Mouse (Mus musculus) B cell, adult 2 months (primary cell): Measurements from ENCODE around the gene Tgfb1i1.
A peak's percentile ranks its signal among the peaks of the same experiment; 100 is the strongest.

Experiments used
- DNase-seq, 2 experiments: peaks; one replicate each; pipeline ENCODE4 v3.0.0; 2022

Tgfb1i1 gene

DNA sequence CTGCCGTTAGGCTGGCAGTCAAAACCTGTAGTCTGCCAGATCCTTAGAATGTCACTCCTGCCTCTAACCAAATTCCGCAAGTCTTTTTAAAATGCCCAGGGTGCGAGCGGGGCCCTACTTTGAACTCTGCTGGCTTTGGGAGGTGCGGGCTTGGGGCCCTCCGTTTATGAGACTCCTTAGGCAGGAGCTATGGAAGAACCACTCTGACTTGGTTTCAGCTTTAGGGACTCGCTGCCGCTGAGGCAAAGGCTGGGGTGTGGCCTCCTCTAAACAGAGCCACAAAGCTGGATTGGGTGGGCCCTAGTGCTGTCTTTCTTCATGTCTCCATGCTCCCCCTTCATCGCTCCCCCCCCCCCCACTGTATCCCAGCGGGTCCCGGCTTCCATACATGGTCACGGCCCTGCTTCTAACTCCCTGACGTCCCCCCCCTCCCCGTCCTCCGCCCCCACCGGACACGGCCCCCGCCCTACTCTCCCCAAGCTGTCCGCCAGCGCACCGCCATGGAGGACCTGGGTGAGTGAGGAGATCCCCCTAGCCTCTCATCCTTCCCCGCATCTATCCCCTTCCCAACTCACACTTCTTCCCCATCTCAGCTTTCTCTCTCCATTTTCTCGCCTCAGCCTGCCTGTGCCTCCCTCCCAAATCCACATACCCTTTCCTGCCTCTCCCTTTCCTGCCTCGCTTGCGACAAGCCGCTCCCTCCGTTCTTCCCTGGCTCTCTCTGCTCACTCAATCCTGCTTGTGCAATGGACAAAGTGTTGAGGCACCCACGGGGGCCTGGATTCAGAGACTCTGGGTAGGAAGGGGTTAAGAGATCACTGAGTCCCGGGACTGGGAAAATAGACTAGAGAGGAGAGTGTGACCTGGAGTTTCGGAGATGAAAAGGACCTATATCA, at the start of gene Tgfb1i1:
TSS of gene Tgfb1i1 (plus strand) at position 317 of the 896 bp plus-strand sequence.
- DNase-seq, result no peak

DNA sequence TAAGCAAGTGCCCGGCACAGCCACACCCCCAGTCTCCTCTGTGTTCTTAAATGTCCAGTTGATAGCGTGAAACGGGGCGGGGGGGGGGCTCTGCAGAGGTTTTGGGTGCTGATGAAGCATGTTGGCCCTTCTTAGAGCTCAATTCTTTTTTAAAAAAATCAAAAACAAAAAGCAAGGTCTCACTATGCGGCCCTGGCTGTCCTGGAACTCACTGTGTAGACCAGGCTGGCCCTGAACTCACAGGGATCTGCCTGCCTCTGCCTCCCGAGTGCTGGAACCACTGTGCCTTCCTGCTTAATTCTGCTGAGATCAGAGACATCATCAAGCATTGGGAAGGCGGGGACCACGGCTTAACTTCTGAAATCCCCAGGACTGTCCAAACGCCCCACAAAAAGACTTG, 45.0 kb upstream of the Tgfb1i1 start:
- DNase-seq, result no peak

DNA sequence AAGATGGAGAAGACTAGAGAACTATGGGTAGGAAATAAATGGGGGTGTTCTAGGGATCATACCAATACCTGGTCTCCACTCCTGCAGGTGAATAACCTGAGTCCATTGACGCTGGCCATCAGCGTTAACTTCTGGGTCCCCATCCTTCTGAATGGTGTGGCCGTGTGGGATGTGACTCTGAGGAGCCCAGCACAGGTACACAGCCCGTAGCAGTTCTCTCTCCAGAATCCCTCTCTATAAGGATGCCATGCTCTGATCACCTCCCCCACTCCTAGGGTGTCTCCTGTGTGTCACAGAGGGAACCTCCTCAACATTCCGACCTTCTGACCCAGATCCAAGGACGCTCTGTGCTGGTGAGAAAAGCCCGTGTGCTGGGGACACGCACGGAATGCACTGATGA, 43.5 kb upstream of the Tgfb1i1 start:
- DNase-seq, result no peak

DNA sequence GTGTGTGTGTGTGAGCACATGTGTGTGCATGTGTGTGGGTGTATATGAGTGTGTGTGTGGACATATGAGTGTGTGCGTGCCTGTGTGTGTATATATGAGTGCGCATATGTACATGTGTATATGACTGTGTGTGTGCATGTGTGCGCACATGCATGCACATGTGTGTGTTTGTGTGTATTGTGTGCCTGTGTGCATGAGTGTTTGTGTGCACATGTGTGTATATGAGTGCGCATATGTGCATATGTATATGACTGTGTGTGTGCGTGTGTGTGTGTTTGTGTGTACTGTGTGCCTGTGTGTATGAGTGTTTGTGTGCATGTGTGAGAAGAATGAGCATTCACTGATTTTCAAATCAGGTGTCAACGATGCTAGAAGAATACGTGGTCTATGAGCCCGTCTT, 42.4 kb upstream of the Tgfb1i1 start:
- no peak for DNase-seq

DNA sequence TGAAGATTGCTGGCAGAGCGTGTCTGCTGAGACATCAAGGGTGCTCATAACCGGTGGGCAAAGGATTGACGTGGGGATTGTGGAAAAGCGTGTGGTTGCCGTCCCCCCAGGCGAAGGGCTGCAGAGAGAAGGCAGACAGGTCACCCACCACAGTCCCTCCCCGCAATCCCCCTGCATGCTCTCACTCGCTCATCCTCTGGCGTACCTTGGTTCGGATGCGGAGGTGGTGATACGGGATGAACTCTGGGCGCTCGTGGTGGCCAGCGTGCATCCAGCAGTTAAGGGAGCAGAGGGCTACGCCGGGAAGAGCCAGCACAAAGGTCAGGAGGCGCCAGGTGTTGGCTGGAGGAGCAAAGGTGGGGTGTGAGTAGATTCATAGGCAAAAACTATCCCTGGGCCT, 40.9 kb upstream of the Tgfb1i1 start:
- DNase-seq, result no peak

DNA sequence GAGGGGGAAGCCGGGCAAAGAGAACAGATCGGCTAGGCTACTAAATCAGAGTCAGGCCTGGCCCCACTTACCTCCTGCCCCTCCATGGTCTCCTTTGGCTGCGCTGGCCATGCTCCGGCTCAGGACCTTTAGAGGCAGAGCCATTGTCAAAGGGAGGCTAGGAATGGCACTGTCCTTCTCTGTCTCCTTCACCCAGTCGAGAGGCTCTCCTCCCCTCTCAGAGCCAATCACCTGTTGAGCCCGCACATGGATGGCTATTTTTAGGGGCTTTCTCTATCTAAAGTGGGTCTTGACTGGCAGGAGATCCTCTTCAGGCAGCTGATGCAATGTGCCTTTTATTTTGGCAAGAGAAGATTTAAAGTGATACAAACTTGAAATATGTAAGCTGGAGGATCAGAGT, 40.5 kb upstream of the Tgfb1i1 start, which contains the start of gene Cox6a2:
TSS of gene Cox6a2 (minus strand) at position 236 of the 400 bp plus-strand sequence.
- DNase-seq, result no peak

DNA sequence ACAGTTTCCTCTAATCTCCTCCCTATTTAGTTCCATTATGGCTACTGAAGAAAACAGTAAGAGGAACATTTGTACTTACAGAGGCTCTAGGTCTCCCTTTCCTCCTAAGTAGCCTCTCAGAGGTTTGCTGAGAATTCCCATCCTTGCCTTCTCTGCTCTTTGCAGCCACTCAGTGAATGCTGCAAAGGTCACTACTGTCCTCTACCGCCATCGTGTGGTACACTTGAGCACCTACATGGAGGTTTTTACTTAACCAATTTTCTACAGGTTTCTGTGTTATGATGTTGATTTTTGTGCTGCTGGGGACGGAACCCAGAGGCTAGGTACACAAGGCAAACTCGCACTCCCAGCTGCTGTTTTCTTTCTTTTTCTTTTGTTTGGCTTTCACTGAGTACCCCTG, 38.4 kb upstream of the Tgfb1i1 start:
- peak; percentile 76 for DNase-seq

DNA sequence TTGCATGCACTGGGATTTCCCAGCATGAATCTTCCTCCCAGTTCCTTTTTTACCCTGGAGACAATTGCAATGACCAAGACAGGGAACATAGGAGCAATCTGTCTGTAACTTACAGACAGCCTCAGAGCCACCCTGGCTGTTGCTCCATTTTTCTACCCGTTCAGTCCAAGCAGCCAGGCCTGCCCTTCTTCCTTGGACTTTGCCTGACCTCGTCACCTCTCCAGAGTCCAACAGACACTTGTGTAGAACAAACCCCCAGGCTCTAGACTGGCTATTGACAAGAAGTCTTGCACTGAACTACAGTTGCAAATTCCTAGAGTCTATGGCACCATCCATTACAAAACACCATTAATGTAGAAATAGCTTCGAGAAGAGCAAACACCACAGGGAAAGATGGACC, 36.8 kb upstream of the Tgfb1i1 start:
- no peak for DNase-seq

DNA sequence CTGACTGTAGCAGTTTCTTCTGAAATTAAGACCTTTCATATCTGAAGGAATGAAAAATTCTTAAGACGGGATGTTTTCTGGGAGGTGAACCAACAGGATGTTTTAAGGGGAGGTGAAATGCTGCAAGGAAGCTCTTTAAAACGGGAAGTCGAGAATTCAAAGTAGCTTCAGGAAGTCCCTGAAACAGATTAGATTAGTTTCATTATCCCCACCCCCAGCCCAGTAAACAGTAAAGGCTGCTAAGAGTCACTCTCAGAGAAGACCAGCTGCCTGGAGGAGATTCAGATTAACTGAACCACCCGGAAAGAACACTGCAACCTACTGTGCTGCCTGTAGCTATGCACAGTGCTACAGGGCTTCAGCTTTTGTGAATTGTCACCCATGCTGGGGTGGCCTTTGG, 26.7 kb upstream of the Tgfb1i1 start:
- no peak for DNase-seq

DNA sequence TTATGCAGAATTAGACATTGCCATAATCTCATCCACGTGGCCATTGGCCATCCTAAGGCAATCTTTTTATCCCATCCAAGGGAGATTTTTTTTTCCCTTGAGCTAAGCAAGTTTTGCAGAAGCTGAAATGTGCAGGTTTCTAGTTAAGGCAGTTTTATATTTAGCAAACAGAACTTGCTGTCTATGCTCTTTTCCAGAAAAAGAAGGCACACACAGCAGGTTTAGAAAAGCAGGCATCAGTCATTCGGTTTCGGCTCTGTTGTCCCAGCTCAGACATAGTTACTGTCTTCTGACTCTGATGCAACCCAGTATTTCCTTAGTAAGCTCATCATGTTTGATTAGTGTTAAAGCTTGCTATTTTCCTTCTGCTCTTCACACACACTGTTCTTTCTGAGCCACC, 25.7 kb upstream of the Tgfb1i1 start:
- no peak for DNase-seq

DNA sequence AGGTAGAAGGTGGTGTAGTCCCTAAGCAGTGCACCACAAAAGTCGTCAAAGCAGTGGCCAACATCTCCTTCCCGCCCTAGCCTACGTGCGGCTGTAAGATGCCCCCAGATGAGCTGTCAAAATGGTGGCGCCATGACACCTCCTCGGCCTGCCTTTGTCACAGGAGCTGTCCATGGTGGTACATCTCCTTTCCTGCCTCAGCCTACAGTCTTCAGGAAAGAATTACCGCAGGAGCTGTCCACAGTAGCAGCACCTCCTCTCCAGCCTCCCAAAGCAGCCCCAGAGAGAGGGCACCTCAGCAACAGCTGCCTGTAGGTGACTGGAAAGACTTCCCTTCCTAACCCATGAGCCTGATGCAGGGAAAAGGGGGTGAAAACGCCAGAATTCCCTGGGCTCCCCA, 14.9 kb upstream of the Tgfb1i1 start:
- no peak for DNase-seq

DNA sequence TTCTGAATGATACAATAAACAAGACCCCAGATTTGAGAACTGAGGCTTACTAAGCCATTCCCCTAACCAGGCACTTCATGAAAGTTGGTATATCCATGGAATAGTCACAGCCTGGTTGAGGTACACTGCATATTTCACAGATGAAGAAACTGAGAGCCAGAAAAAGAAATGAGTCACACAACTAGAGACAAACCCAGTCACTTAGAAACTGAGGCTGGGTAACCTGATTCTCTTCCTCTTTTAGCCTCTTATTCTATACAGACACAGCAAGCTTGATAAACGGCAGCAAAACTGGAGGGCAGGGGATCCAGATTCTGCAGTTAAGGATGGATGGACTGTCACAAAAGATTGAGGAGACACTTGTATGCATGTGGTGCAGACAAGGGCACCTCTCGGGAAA, 11.8 kb upstream of the Tgfb1i1 start:
- DNase-seq, result no peak

DNA sequence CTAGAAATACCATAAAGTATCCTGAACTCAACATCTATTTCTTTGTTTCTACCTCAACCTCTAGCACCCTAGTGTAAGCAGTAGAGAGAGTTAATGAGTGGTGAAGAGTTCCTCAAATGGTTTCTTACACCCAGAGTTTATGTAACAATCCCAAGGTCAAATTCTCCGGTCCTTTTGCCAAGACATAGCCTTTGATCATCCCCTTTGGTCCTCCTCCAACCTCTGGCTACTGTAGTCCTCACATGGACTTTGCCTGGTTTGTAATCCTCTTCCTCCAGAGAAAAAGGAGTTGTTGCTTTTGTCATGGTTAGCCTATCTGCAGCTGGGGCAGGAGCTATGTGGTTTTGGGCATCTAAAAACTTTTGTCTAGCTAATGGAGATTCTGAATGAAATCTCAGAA, 11.1 kb upstream of the Tgfb1i1 start:
- DNase-seq, result no peak

DNA sequence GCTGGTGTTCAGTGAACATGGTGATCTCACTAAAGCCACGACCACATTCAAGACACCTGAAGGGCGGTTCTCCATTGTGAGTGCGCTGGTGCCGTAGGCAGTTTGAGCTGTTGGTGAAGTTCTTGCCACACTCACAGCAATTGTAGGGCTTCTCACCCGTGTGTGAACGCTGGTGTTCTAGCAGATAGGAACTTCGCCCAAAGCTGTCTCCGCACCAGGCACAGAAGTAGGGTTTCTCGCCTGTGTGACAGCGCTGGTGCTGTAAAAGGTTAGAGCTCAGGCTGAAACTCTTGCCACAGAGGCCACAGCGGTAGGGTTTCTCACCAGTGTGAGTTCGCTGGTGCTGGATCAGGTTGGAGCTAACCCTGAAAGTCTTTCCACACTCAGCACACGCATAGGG, 10.2 kb upstream of the Tgfb1i1 start:
- no peak for DNase-seq

DNA sequence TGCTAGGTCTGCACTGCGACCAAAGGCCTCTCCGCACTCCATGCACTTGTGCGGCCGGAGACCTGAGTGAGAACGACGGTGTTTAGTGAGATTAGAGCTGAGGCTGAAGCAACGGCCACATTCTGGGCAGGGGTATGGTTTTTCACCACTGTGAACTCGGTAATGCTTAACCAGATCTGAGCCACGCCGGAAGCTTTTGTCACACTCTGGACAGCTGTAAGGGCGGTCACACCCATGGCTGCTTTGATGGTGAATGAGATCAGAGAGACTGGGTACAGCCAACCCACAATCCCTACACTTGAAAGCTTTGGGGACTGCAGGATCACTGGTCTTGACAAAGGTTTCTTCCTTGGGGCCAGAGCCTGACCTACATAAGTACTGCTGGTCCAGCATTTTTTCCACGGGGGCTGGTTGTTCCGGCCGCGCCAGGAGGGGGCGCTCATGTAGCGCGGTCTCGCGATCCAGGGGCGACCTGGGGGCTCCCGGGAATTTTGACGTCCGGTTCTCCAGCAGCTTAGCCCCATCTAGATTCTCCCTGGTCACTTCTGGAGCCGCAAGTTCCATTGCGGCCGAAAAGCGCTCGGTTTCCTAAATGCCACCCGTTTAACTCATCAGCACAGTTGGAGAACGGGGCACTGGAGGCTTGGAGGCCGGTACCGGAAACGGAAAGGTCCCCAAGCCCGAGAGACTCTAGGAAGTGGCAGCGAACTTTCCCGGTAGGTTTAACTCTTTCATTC, 9.6 kb upstream of the Tgfb1i1 start, which contains the start of gene Armc5:
TSS of gene Armc5 (plus strand) at position 487 of the 737 bp plus-strand sequence.
- peak; percentile 81 to 82 for DNase-seq

DNA sequence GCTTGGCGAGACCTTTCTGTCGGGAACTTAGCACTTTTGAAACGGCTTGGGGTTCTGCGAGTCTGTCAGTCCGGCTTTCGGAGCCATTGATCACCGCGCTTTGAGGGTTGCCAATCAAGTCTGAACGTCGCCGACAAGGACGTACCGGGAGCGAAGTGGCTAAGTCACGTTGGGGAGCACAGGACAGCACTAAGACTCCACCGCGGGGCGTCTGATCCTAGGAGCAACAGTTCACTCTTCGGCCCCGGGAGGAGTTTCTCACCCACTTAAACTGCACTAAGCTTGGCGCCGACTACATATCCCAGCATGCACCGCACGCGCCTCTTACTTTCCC, 9.1 kb upstream of the Tgfb1i1 start:
- DNase-seq, result no peak

DNA sequence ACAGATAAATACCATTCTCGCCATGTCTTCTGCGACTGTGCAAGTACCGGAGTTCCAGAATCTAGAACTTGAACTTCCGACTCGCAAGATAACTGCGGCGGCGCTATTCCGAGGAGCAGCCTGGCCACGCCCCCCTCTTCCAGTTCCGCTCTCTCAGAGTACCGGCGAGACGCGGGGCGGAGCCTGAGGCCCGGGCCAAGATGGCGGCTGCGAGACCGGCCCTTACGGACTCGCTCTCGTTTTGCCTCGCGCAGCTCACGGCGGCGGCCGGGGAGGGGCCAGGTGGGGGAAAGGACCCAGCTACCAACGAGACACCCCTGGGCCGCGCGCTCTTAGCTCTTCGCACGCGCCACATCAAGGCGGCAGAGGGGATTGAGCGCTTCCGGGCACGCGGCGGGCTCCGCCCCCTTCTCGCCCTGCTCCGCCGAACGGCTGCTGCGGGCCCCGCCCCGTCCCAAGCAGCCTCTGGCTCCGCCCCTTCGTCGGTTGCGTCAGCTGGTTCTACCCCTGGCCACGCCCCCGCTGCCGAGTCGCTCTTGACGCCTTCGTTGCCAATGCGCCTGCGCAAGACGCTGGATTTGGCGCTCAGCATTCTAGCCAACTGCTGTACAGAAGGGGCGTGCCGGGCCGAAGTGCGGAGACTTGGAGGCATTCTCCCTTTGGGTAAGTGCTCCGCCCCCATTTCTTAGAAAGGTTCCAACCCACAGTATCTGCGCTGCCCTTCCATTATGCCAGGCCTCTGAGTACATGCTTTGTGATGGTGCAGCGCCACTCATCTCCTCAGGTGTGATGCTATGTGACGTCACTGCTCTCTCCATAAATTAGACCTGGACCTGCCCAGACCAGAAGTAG, 8.5 kb upstream of the Tgfb1i1 start, which contains the start of gene 9130023H24Rik:
TSS of gene 9130023H24Rik (minus strand) at position 105 of the 852 bp plus-strand sequence.
- peak; percentile 100 for DNase-seq

DNA sequence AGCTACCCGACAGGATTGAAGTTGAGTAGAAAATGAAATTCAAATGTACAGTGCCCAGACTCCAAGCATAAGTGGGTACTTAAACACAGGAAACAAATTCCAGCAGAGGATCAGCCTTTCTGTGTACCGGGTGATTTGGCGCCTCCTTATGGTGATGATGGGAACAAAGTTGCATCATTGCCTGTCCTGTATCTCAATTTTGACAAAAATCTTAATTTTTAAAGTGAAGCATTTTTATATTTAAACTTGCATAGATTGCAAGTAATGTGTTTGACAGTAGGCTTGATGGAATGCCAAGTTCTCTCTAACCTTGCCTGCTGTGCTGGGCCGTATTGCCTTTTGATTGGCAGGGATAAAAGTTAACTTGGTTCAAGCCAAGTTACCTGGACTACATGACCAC, 7.6 kb upstream of the Tgfb1i1 start:
- DNase-seq, result peak; percentile 62 to 67

DNA sequence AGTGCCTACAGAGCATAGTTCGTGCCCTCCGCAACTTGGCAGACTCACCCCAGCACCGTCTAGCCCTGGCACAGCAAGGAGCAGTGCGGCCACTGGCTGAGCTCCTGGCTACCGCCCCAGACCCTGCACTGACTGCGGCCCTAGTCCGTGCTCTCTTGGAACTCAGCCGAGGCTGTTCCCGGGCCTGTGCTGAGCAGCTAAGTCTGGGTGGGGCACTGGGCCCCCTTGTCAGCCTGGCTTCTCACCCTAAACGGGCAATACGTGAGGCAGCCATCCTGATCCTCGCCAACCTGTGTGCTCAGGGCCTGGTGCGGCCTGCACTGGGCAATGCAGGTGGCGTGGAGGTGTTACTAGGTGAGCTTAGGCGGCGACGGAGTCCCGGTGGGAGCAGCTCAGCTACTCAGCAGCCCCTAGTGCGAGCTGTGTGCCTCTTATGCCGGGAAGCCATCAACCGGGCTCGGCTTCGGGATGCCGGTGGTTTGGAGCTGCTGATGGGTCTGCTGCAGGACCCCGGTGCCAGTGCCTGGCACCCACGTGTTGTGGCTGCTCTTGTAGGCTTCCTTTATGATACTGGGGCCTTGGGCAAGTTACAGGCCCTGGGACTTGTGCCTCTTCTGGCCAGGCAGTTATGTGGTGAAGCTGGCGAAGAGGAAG, 6.4 kb upstream of the Tgfb1i1 start:
- no peak for DNase-seq

DNA sequence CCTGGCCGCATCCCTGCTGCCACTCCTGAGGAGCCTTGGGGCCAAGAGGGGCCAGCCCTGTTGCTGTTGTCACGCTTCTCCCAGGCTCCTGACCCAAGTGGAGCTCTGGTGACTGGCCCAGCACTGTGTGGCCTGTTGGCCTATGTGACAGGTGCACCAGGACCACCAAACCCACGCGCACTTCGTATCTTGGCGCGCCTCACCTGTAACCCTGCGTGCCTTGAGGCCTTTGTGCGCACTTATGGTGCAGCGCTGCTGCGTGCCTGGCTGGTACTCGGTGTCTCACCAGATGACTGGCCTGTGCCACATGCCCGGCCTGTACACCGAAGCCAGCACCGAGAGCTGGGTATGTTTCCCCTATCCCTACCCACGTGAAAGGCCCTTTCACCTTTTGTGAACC, 4.3 kb upstream of the Tgfb1i1 start:
- no peak for DNase-seq

DNA sequence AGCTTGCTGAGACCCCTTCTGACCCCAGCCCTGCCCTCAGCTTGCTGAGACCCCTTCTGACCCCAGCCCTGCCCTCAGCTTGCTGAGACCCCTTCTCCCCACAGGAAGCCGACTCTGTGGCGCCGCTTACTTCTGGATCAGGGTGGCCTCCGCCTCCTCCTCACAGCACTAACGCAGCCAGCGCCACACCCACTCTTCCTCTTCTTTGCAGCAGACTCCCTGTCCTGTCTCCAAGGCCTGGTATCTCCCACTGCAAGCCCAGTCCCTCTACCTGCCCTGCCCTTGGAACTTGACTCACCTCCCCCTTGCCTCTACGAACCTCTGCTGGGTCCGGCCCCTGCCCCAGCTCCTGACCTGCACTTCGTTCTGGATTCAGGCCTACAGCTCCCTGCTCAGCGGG, 2.7 kb upstream of the Tgfb1i1 start:
- no peak for DNase-seq

DNA sequence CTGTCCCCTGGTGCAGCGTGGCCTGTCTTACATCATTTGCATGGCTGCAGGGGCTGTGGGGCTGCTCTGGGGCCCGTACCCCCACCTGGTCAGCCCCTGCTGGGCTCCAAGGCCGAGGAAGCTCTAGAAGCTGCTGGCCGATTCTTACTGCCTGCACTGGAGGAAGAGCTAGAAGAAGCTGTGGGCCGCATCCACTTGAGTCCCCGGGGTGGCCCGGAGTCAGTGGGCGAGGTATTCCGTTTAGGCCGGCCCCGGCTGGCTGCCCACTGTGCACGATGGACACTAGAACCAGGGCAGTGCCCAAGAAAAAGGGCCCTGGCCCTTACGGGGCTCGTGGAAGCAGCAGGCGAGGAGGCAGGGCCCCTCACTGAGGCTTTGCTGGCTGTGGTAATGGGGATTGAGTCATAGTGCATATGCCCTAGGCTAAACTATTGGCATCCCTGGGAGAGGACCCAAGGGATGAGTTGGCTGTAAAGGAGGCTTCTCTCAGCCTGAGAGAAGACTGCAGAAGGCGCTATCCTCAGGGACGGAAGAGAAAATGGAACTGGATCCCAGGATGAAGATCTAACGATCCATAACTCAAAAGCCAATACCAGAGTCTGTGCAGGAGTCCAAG, 2.1 kb upstream of the Tgfb1i1 start:
- DNase-seq, result no peak
